Mouse (Mus musculus) neural tube, embryonic 14.5 days (tissue): ENCODE measurements at regions not wholly inside any gene's neighbourhood (a gene's known extent, or its start where the extent isn't known, plus 50 kb on each side); places are given as distances from the start of the nearest gene placed in this dataset.

ENCODE experiments used
- ATAC-seq: fragments of 200-750 bp; cut with Nextera tagmentation; 2 replicates; pipeline ENCODE4 v1.8.0; 2017; ENCODE audit warnings: low read depth, mild to moderate bottlenecking, moderate TSS enrichment, moderate library complexity
- H3K27ac ChIP-seq: fragments of 300-500 bp; sonication (generic); 2 replicates; pipeline ENCODE4 v1.5.1; 2014; ENCODE audit warnings: low read depth, mild to moderate bottlenecking, control low read depth, low read length, moderate library complexity, mixed read lengths
- H3K27me3 ChIP-seq: fragments of 300-500 bp; sonication (generic); 2 replicates; pipeline ENCODE4 v1.6.1; 2014; ENCODE audit warnings: low read length; ENCODE audit not compliant: control insufficient read depth, insufficient read depth
- H3K36me3 ChIP-seq: fragments of 300-500 bp; sonication (generic); 2 replicates; pipeline ENCODE4 v1.6.1; 2014; ENCODE audit warnings: low read length, mixed read lengths; ENCODE audit not compliant: control insufficient read depth, insufficient read depth
- H3K4me1 ChIP-seq: fragments of 300-500 bp; sonication (generic); 2 replicates; pipeline ENCODE4 v1.6.1; 2014; ENCODE audit warnings: low read length; ENCODE audit not compliant: control insufficient read depth, insufficient read depth
- H3K4me2 ChIP-seq: fragments of 300-500 bp; sonication (generic); 2 replicates; pipeline ENCODE4 v1.6.1; 2014; ENCODE audit warnings: mild to moderate bottlenecking, low read depth, low read length, control low read depth
- H3K4me3 ChIP-seq: fragments of 300-500 bp; sonication (generic); 2 replicates; pipeline ENCODE4 v1.5.1; 2014; ENCODE audit warnings: low read depth, low read length, control low read depth, mixed read lengths
- H3K9ac ChIP-seq: fragments of 300-500 bp; sonication (generic); replicated peaks from 2 replicates; pipeline ENCODE4 v1.6.1; 2014; ENCODE audit warnings: low read depth, mild to moderate bottlenecking, control low read depth, low read length, mixed read lengths
- H3K9me3 ChIP-seq: fragments of 300-500 bp; sonication (generic); 2 replicates; pipeline ENCODE4 v1.6.1; 2016; ENCODE audit warnings: low read length; ENCODE audit not compliant: control insufficient read depth
- WGBS: fragments of 180-500 bp; shearing (Covaris S2); extraction: QIAGEN DNeasy Blood & Tissue Kit; methylation state at CpG from one replicate; pipeline ENCODE4 v1.1.7; 2014; 5-methylcytosine and 5-hydroxymethylcytosine counted together

DNA sequence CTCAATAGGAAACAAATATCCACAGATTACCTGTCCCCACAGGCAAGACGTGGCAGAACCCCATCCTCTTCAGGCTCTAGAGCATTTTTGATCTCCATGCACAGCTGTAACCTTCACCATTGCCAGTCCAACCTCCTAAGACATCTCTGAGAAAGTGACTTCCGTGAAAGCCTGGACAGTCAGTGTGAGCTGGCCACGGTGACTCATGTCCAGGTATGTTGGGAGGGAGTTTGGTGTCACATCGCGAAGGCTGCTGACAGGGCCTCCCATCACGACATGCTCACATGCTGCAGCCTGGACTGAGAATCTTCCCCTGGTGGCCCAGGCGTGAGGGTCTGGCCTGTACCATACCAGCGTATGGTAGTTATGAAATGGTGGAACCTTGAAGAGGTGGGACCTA is 449.0 kb upstream of the Jarid2 start:
- 96% methylated on average over 8 of the region's 8 CpGs for WGBS
- no peak overlapping the region for H3K27ac ChIP-seq

DNA sequence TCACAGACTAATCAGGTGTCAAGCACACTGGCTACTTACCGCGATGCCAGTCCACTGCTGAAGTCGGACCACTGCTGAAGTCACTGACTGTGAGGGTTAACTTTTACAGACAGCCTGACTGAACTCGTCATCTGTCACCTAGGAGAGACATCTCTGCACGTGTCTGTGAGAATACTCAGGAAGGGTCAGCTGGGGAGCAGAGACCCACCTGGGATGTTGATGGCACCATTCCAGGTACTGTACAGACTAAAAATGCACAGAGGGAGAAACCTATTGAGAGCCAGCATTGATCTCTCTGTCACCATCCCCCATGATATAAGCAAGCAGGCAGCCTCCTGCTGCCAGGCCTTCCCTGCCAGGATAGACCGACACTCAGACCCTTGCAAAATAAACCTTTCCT is 447.5 kb upstream of the Jarid2 start:
- Histone ChIP-seq H3K36me3 (no peaks in the 10 kb centered on the region), H3K9me3 (no peaks in the 10 kb centered on the region), H3K4me3 (no peak overlapping the region), H3K4me2 (no peak overlapping the region), H3K9ac (no peak overlapping the region), H3K27ac (no peak overlapping the region), H3K4me1 (peaks cover 4% of the 10 kb centered on the region; the same call in 1 of the 2 replicates), H3K27me3 (no peaks in the 10 kb centered on the region)
- WGBS = 61% methylated on average over 6 of the region's 6 CpGs
- ATAC-seq = no peak

More for the DNA sequence above, 449.0 kb upstream of the Jarid2 start:
- Histone ChIP-seq H3K36me3 (no peaks in the 10 kb centered on the region), H3K9me3 (no peaks in the 10 kb centered on the region), H3K4me2 (no peak overlapping the region), H3K9ac (no peak overlapping the region), H3K4me3 (no peak overlapping the region), H3K4me1 (peaks cover 4% of the 10 kb centered on the region; the same call in 1 of the 2 replicates), H3K27me3 (no peaks in the 10 kb centered on the region)
- no peak for ATAC-seq

DNA sequence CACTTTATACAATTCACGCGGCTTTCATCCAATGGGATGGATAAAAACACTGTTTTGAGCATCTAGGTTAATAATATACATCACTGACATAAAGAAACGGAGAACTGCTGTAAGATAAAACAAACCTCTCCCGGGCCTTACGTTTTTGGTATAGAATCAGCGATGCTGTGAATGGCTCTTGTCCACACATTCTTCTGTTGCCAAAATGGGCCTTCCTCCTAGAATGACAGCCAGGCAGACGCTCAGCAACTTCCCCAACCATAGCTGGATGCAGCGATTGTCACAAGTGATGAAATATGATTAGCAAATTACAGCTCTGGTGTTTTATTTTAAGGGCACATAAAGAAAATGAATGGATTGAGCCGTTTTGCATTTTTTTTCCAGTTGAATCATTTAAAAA is 447.0 kb upstream of the Jarid2 start:
- Histone ChIP-seq H3K4me1 (peaks cover 4% of the 10 kb centered on the region; the same call in 1 of the 2 replicates), H3K4me3 (no peak overlapping the region), H3K36me3 (no peaks in the 10 kb centered on the region), H3K4me2 (no peak overlapping the region), H3K27ac (no peak overlapping the region), H3K9ac (no peak overlapping the region), H3K9me3 (no peaks in the 10 kb centered on the region), H3K27me3 (no peaks in the 10 kb centered on the region)
- ATAC-seq = no peak
- WGBS = 67% methylated on average over 9 of the region's 9 CpGs

DNA sequence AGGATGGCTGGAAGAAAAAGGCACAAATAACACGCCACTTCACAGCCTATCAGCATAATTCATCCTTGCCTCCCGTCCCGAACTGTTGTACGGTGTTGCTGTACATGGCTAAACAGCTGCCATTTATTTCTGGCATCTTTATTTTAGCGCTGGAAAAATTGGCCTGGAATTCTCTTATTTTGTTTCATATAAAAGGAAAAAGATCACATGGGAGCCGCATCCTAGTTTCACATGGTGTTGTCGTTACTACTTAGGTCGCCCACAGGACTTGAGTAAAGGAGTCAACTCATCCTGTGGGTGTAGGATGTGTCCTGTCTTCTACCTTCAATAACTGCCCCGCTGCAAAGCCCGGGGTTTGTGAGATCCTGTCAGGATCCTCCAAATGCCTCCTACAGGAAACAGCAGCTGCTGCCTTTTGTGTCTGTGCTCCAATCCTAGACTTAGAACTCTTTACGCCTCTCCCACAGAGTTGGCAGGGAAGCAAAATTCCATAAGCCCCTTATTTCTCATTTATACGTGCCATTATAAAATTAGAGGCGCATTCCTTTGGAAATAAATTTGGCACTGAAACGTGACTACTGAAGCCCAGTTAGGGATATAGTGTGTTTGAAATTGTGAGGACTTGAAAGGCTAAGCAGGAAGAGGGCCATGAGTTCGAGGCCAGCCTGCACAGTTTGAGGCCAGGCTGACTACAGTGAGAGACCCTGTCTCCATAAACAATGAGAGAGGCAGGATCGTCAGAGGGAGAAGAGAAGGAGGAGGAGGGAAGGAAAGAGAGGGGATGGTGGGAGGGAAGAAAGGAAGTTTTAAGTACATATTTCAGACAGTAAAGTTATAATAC is 446.3 kb upstream of the Jarid2 start:
- no peaks in the 10 kb centered on the region for H3K27me3 ChIP-seq
- WGBS = 65% methylated on average over 16 of the region's 16 CpGs
- no peak overlapping the region for H3K4me2 ChIP-seq
- no peaks in the 10 kb centered on the region for H3K36me3 ChIP-seq
- no peak overlapping the region for H3K4me3 ChIP-seq
- ATAC-seq = no peak
- no peak overlapping the region for H3K9ac ChIP-seq
- H3K9me3 ChIP-seq = no peaks in the 10 kb centered on the region
- peaks cover 4% of the 10 kb centered on the region; the same call in 1 of the 2 replicates for H3K4me1 ChIP-seq
- no peak overlapping the region for H3K27ac ChIP-seq

DNA sequence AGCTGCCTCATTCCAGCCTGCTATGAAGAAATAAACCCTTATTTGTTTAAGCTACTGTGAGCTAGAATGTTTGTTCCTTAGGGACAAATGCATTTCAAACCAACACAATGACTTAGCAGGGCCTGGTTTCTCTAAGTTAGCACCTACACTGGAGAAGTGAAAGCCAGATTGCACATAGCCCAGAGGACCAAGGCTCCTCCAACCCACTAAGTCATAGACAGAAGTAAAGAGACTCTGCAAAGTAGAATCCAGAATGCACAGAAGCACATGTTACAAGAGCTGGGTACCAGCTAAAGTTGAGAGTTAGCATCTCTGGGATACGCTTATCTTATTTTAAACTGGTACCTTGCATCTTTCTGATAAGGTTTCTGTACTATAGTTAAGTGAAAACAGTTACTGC is 443.4 kb upstream of the Jarid2 start:
- Histone ChIP-seq H3K4me2 (no peak overlapping the region), H3K4me3 (no peak overlapping the region), H3K36me3 (no peaks in the 10 kb centered on the region), H3K9me3 (no peaks in the 10 kb centered on the region), H3K4me1 (peaks cover 4% of the 10 kb centered on the region; the same call in 1 of the 2 replicates), H3K27me3 (no peaks in the 10 kb centered on the region), H3K9ac (no peak overlapping the region), H3K27ac (no peak overlapping the region)
- ATAC-seq = no peak
- 91% methylated on average over 1 of the region's 1 CpGs for WGBS

DNA sequence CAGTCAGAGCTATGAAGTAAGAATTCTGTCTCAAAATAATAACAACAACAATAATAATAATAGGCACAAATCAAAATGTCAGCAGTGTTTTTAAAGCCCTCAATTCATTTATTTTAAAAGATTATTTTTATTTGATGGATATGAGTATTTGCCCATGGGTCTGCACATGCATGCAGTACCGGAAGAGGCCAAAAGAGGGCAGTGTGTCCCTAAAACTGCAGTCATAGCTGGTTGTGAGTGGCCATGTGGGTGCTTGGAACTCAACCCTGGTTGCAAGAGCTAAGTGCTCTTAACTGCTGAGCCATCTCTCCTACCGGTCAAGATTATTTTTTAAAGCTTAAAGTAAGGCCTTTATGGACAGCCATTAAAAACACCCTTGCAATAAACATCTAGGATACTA is 439.1 kb upstream of the Jarid2 start:
- Histone ChIP-seq H3K27ac (no peak overlapping the region), H3K9me3 (no peaks in the 10 kb centered on the region), H3K36me3 (no peaks in the 10 kb centered on the region), H3K4me1 (no peaks in the 10 kb centered on the region), H3K27me3 (no peaks in the 10 kb centered on the region), H3K9ac (no peak overlapping the region), H3K4me3 (no peak overlapping the region), H3K4me2 (no peak overlapping the region)
- 100% methylated on average over 2 of the region's 2 CpGs for WGBS
- no peak for ATAC-seq

DNA sequence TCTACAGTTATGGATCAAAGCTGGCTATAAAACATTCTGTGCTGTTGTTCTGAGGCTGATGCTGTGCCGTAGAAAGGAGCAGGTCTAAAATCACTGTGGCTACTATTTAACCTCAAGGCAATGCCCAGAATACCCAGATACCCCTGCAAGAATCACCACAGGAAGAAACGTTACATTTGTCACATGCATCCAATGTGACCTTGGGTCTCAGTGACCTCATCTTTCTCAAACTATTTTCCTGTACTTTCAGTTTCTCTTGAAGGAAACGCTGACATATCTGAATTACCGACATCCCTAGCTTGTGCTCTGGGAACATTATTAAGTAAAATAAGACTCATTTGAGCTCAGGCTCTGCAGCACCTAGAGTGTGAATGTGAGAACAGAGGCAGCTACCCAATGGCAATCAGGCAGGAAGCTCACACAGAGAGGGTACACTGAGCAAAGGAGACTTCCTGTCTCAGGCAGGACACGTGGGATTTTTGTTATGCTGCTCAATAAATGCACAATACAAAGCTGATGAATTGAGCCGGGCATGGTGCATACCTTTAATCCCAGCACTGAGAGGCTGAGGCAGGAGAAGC is 436.7 kb upstream of the Jarid2 start:
- Histone ChIP-seq H3K9me3 (no peaks in the 10 kb centered on the region), H3K27me3 (no peaks in the 10 kb centered on the region), H3K36me3 (no peaks in the 10 kb centered on the region), H3K27ac (no peak overlapping the region), H3K4me3 (no peak overlapping the region), H3K9ac (no peak overlapping the region), H3K4me2 (no peak overlapping the region), H3K4me1 (no peaks in the 10 kb centered on the region)
- ATAC-seq = no peak
- WGBS = 68% methylated on average over 6 of the region's 6 CpGs

DNA sequence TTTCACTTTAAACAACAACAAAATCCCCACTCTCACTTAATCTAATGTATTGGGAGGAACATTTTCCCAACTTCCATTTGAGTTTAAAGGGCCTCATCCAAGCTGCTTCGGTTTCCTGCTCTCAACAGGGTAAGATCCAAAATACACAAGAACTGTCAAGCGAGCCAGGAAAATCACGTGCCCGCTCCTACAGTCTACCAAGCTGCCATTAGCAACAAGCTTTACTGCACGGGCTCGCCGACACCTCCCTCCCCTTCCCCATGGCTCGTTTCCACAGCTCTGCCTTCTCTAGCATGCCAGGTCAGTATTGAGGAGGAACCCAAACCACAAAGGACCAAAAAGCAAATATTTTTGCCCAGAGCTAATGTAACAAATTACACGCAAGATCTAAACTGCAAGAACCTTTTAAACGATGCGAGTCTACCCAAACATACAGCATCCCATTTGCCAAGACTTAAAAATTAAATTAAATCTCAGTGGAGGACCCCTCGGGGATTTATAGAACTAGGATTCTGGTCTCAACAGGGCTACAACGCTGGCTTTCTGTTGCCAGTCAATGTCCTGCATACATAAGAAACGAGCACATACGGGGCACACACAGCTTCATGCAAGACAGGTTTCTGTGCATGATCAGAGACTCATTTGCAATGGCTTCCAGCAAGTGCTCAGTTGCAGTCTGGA is 435.4 kb upstream of the Jarid2 start:
- Histone ChIP-seq H3K27ac (no peak overlapping the region), H3K9me3 (no peaks in the 10 kb centered on the region), H3K4me2 (no peak overlapping the region), H3K36me3 (no peaks in the 10 kb centered on the region), H3K9ac (no peak overlapping the region), H3K4me1 (no peaks in the 10 kb centered on the region), H3K4me3 (no peak overlapping the region), H3K27me3 (no peaks in the 10 kb centered on the region)
- WGBS = 76% methylated on average over 15 of the region's 15 CpGs
- no peak for ATAC-seq

DNA sequence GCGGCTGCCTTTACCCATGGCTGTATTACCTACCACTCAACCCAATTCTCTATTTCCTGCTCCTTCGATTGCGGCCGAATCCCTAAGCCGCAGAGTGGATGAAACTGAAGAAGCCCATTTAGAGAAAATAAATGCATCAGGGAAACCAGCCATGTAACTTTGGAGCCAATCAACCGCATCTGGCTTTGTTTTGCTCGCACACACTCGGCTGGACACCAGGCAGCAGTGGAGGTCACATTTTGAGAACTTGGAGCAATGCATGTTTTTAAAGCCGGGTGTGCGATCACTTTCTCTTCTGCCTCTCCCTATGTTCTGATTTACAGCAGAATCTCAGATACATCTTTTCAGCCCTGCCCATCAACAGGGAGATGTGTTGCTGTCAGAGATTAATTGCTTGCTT is 433.7 kb upstream of the Jarid2 start:
- no peak overlapping the region for H3K27ac ChIP-seq
- ATAC-seq = no peak

More for the DNA sequence above, 433.7 kb upstream of the Jarid2 start:
- H3K4me1 ChIP-seq = no peaks in the 10 kb centered on the region
- H3K9me3 ChIP-seq = no peaks in the 10 kb centered on the region
- no peak overlapping the region for H3K4me2 ChIP-seq
- no peaks in the 10 kb centered on the region for H3K36me3 ChIP-seq
- no peak overlapping the region for H3K4me3 ChIP-seq
- no peaks in the 10 kb centered on the region for H3K27me3 ChIP-seq
- whole genome bisulfite sequencing = 83% methylated on average over 10 of the region's 10 CpGs
- H3K9ac ChIP-seq = no peak overlapping the region
